Mouse (Mus musculus) liver, embryonic 18 days (tissue): ENCODE results near the gene Olfr969. TPM values are rescaled to one million over a fixed set of nuclear protein-coding genes. Genes with fewer than 3 reads are reported as not detected.

ENCODE experiments used
- polyA plus RNA-seq: library from polyadenylated mRNA; depleted of rRNA; stranded (reverse); fragments of >200 nt; gene quantifications from 2 replicates; pipeline ENCODE4 v1.2.3, GENCODE M21; 2012; rRNA removed

The Olfr969 gene
- polyA plus RNA-seq, result not detected in 2 replicates

GRCm38 (mm10) chr9:39790558-39790957, at the start of gene Olfr969:
Gene Olfr969 (plus strand): TSS chr9:39790945.

DNA sequence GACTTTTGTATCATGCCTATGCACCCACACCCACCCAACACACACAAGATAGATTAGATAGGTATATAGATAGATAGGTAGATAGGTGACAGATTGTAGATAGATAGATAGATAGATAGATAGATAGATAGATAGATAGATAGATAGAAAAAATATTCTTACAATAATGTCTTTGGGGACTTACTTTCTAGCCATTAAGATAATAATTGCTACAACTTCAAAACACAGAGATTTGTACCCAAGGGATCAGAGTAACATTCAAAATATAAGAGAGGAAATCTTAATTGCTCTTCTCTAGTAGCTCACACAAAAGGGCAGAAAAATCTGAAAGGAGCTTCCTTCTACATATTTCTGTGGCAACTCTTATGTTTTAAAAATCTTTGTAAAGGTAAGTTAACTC, 44.8 kb upstream of the Olfr969 start, which contains the start of gene Olfr967:
Olfr967 (plus strand) TSS at position 301 of the 400 bp plus-strand sequence.

GRCm38 (mm10) chr9:39783153-39783552, 7.6 kb upstream of the Olfr969 start, which contains the start of gene Olfr968:
Gene Olfr968 (minus strand): TSS chr9:39783253.

GRCm38 (mm10) chr9:39808560-39808959, 17.8 kb downstream of the Olfr969 start, which contains the start of gene Olfr970:
Gene Olfr970 (plus strand): TSS chr9:39808860.

DNA sequence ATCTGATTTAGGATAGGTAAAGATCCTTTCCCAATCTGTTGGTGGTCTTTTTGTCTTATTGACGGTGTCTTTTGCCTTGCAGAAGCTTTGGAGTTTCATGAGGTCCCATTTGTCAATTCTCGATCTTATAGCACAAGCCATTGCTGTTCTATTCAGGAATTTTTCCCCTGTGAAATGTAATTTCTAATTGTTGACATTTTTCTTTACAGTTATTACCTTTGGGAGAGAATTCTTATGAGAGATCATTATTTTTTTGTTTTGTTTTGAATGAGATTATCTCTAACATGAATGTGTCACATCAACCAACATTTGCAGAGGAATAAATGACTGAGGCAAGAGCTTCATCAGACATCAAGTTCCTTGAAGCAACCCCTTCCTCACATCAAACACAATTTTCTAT, 45.8 kb downstream of the Olfr969 start, which contains the start of gene Olfr971:
Olfr971 (plus strand) TSS at position 301 of the 400 bp plus-strand sequence.

Other genes starting within 250 kb of the Olfr969 start
- not detected in 2 replicates for gene Olfr958, start 236.9 kb upstream of the Olfr969 start, polyA plus RNA-seq
- not detected in 2 replicates for gene Olfr959, start 215.4 kb upstream of the Olfr969 start, polyA plus RNA-seq
- gene AW551984, start 186.5 kb upstream of the Olfr969 start, polyA plus RNA-seq, result 0.91 and 1.0 TPM in 2 replicates
- not detected in 2 replicates for gene Olfr148, start 180.3 kb upstream of the Olfr969 start, polyA plus RNA-seq
- gene Olfr960, start 169.6 kb upstream of the Olfr969 start, polyA plus RNA-seq, result not detected in 2 replicates
- not detected in 2 replicates for gene Olfr961, start 145.9 kb upstream of the Olfr969 start, polyA plus RNA-seq
- not detected in 2 replicates for gene Olfr963, start 123.7 kb upstream of the Olfr969 start, polyA plus RNA-seq
- gene Olfr149, start 83.8 kb upstream of the Olfr969 start, polyA plus RNA-seq, result not detected in 2 replicates
- gene Olfr965, start 79.6 kb upstream of the Olfr969 start, polyA plus RNA-seq, result not detected in 2 replicates
- gene Olfr150, start 60.0 kb upstream of the Olfr969 start, polyA plus RNA-seq, result not detected in 2 replicates
- gene Olfr967, start 44.7 kb upstream of the Olfr969 start, polyA plus RNA-seq, result not detected in 2 replicates
- gene Olfr968, start 7.7 kb upstream of the Olfr969 start, polyA plus RNA-seq, result not detected in 2 replicates
- gene Olfr970, start 17.9 kb downstream of the Olfr969 start, polyA plus RNA-seq, result not detected in 2 replicates
- not detected in 2 replicates for gene Olfr971, start 45.9 kb downstream of the Olfr969 start, polyA plus RNA-seq
- gene Olfr972, start 75.5 kb downstream of the Olfr969 start, polyA plus RNA-seq, result not detected in 2 replicates
- not detected in 2 replicates for gene Olfr229, start 116.4 kb downstream of the Olfr969 start, polyA plus RNA-seq
- not detected in 2 replicates for gene Olfr974, start 146.6 kb downstream of the Olfr969 start, polyA plus RNA-seq
- not detected in 2 replicates for gene Olfr975, start 161.1 kb downstream of the Olfr969 start, polyA plus RNA-seq
- gene Olfr976, start 170.2 kb downstream of the Olfr969 start, polyA plus RNA-seq, result not detected in 2 replicates
- not detected in 2 replicates for gene Olfr978, start 201.2 kb downstream of the Olfr969 start, polyA plus RNA-seq
- gene Olfr979, start 212.5 kb downstream of the Olfr969 start, polyA plus RNA-seq, result not detected in 2 replicates
- not detected in 2 replicates for gene Olfr980, start 218.6 kb downstream of the Olfr969 start, polyA plus RNA-seq
- gene Olfr981, start 230.5 kb downstream of the Olfr969 start, polyA plus RNA-seq, result not detected in 2 replicates